Mouse (Mus musculus) embryonic facial prominence, embryonic 11.5 days (tissue): ENCODE results near the gene Osbpl8. TPM values are rescaled to one million over a fixed set of nuclear protein-coding genes. Genes with fewer than 3 reads are reported as not detected.
A peak's percentile ranks its signal among the peaks of the same experiment; 100 is the strongest.

Experiments used
- ATAC-seq: fragments of 200-750 bp; cut with Nextera tagmentation; replicated peaks from 2 replicates; pipeline ENCODE4 v1.8.0; 2017; ENCODE audit warnings: low read depth; ENCODE audit not compliant: insufficient number of reproducible peaks, low FRiP score, low TSS enrichment
- DNase-seq: peaks from one replicate; pipeline ENCODE4 v3.0.0-alpha.2; 2015; ENCODE audit warnings: low spot score
- H3K27ac ChIP-seq: fragments of 300-500 bp; sonication (generic); replicated peaks from 2 replicates; pipeline ENCODE4 v1.5.1; 2014; ENCODE audit warnings: mild to moderate bottlenecking, low read depth, low read length, control low read depth
- H3K27me3 ChIP-seq: fragments of 300-500 bp; sonication (generic); 2 replicates; pipeline ENCODE4 v1.6.1; 2014; ENCODE audit warnings: mild to moderate bottlenecking, low read length, moderate library complexity, mixed read lengths; ENCODE audit not compliant: control insufficient read depth, insufficient read depth
- H3K36me3 ChIP-seq: fragments of 300-500 bp; sonication (generic); replicated peaks from 2 replicates; pipeline ENCODE4 v1.6.1; 2014; ENCODE audit warnings: low read depth, mild to moderate bottlenecking, low read length, moderate library complexity, mixed read lengths; ENCODE audit not compliant: control insufficient read depth, insufficient read depth
- H3K4me1 ChIP-seq: fragments of 300-500 bp; sonication (generic); 2 replicates; pipeline ENCODE4 v1.6.1; 2014; ENCODE audit warnings: low read length, mixed read lengths; ENCODE audit not compliant: control insufficient read depth, insufficient read depth
- H3K4me2 ChIP-seq: fragments of 300-500 bp; sonication (generic); 2 replicates; pipeline ENCODE4 v1.6.1; 2014; ENCODE audit warnings: low read depth, mild to moderate bottlenecking, control low read depth, low read length, moderate library complexity
- H3K4me3 ChIP-seq: fragments of 300-500 bp; sonication (generic); 2 replicates; pipeline ENCODE4 v1.5.1; 2014; ENCODE audit warnings: low read depth, low read length, control low read depth
- H3K9ac ChIP-seq: fragments of 300-500 bp; sonication (generic); replicated peaks from 2 replicates; pipeline ENCODE4 v1.6.1; 2014; ENCODE audit warnings: mild to moderate bottlenecking, control low read depth, low read length
- H3K9me3 ChIP-seq: fragments of 300-500 bp; sonication (generic); replicated peaks from 2 replicates; pipeline ENCODE4 v1.6.1; 2016; ENCODE audit warnings: mild to moderate bottlenecking, low read length, inconsistent platforms, mixed read lengths; ENCODE audit not compliant: control insufficient read depth
- WGBS: fragments of 180-500 bp; shearing (Covaris S2); extraction: QIAGEN DNeasy Blood & Tissue Kit; methylation state at CpG from one replicate; pipeline ENCODE4 v1.1.7; 2014; 5-methylcytosine and 5-hydroxymethylcytosine counted together
- polyA plus RNA-seq: library from polyadenylated mRNA; unstranded; fragments of >200 nt; fragmentation: Nextera tagmentation; extraction: Ambion mirVana; gene quantifications from 2 replicates; pipeline ENCODE4 v1.2.1, GENCODE M21; 2014

Osbpl8 gene
- polyA plus RNA-seq, 1 experiment from 2014 or later: 9.7 TPM

- no peak for ATAC-seq
- WGBS: 86% methylated on average over 29 of the region's 29 CpGs
- Histone ChIP-seq H3K9ac (no peak overlapping the region), H3K36me3 (no peaks in the 10 kb centered on the region), H3K27ac (no peak overlapping the region), H3K4me3 (no peak overlapping the region), H3K27me3 (no peaks in the 10 kb centered on the region), H3K4me2 (no peak overlapping the region), H3K4me1 (no peaks in the 10 kb centered on the region), H3K9me3 (no peaks in the 10 kb centered on the region)
- no peak for DNase-seq
Observed at GRCm38 (mm10) chr10:111156394-111157190, 8.0 kb upstream of the Osbpl8 start.

- WGBS: 83% methylated on average over 7 of the region's 7 CpGs
- no peaks in the 10 kb centered on the region for H3K27me3 ChIP-seq
Observed at GRCm38 (mm10) chr10:111157241-111157659, 7.3 kb upstream of the Osbpl8 start.

GRCm38 (mm10) chr10:111159789-111160522 is 4.6 kb upstream of the Osbpl8 start:
- no peaks in the 10 kb centered on the region for H3K27me3 ChIP-seq
- no peak overlapping the region for H3K4me2 ChIP-seq
- 74% methylated on average over 5 of the region's 5 CpGs for WGBS
- H3K4me3 ChIP-seq: no peak overlapping the region
- H3K36me3 ChIP-seq: no peaks in the 10 kb centered on the region
- no peaks in the 10 kb centered on the region for H3K4me1 ChIP-seq
- no peak overlapping the region for H3K27ac ChIP-seq
- DNase-seq (no peak), ATAC-seq (no peak)
- H3K9me3 ChIP-seq: no peaks in the 10 kb centered on the region
- no peak overlapping the region for H3K9ac ChIP-seq

More at GRCm38 (mm10) chr10:111157241-111157659, 7.3 kb upstream of the Osbpl8 start:
- H3K9ac ChIP-seq: no peak overlapping the region
- H3K36me3 ChIP-seq: no peaks in the 10 kb centered on the region
- DNase-seq (no peak), ATAC-seq (no peak)
- H3K9me3 ChIP-seq: no peaks in the 10 kb centered on the region
- H3K4me3 ChIP-seq: no peak overlapping the region
- no peak overlapping the region for H3K27ac ChIP-seq
- no peak overlapping the region for H3K4me2 ChIP-seq
- H3K4me1 ChIP-seq: no peaks in the 10 kb centered on the region

GRCm38 (mm10) chr10:111160540-111160939 is 4.0 kb upstream of the Osbpl8 start:
- Histone ChIP-seq H3K27me3 (no peaks in the 10 kb centered on the region), H3K4me3 (no peak overlapping the region), H3K36me3 (no peaks in the 10 kb centered on the region), H3K9me3 (no peaks in the 10 kb centered on the region), H3K4me2 (no peak overlapping the region), H3K9ac (no peak overlapping the region), H3K27ac (no peak overlapping the region), H3K4me1 (no peaks in the 10 kb centered on the region)
- ATAC-seq: no peak
- 91% methylated on average over 3 of the region's 3 CpGs for WGBS
- DNase-seq: no peak

GRCm38 (mm10) chr10:111161373-111161772 is 3.2 kb upstream of the Osbpl8 start:
- ATAC-seq (no peak), DNase-seq (no peak)
- Histone ChIP-seq H3K36me3 (no peaks in the 10 kb centered on the region), H3K9ac (no peak overlapping the region), H3K4me1 (no peaks in the 10 kb centered on the region), H3K27ac (no peak overlapping the region), H3K4me2 (no peak overlapping the region), H3K27me3 (no peaks in the 10 kb centered on the region), H3K4me3 (no peak overlapping the region), H3K9me3 (no peaks in the 10 kb centered on the region)
- WGBS: 90% methylated on average over 6 of the region's 6 CpGs

GRCm38 (mm10) chr10:111163025-111163424 is 1.5 kb upstream of the Osbpl8 start:
- ATAC-seq (no peak), DNase-seq (no peak)
- 71% methylated on average over 3 of the region's 3 CpGs for WGBS
- Histone ChIP-seq H3K27ac (no peak overlapping the region), H3K36me3 (no peaks in the 10 kb centered on the region), H3K4me2 (no peak overlapping the region), H3K4me3 (no peak overlapping the region), H3K4me1 (no peaks in the 10 kb centered on the region), H3K9me3 (no peaks in the 10 kb centered on the region), H3K27me3 (no peaks in the 10 kb centered on the region), H3K9ac (no peak overlapping the region)

GRCm38 (mm10) chr10:111163601-111164240 is 831 bp upstream of the Osbpl8 start:
- DNase-seq: no peak
- Histone ChIP-seq H3K4me2 (peak overlapping the region; percentile 77; the same call in 1 of the 2 replicates), H3K9me3 (no peaks in the 10 kb centered on the region), H3K4me1 (no peaks in the 10 kb centered on the region), H3K36me3 (no peaks in the 10 kb centered on the region), H3K9ac (no peak overlapping the region; the same call in 1 of the 2 replicates), H3K27ac (0 out of 2 replicates have a peak overlapping the region, but pooled peaks have one; percentile 25), H3K27me3 (no peaks in the 10 kb centered on the region), H3K4me3 (peak overlapping the region; percentile 93)
- ATAC-seq: no peak
- 31% methylated on average over 9 of the region's 9 CpGs for WGBS
